Mouse (Mus musculus) mature B cell (primary cell): Measurements from ENCODE around the gene Prkn.

Source experiments
- in situ Hi-C: fragments of 300-500 bp; cut with MboI; formaldehyde crosslinking; loops from 2 replicates; pipeline ENCODE4 v1.14.3; 2019

The Prkn gene

GRCm38 (mm10) chr17:11854571-11854970 is 1014.4 kb downstream of the Prkn start:
- in situ Hi-C loops = no loop called here

DNA sequence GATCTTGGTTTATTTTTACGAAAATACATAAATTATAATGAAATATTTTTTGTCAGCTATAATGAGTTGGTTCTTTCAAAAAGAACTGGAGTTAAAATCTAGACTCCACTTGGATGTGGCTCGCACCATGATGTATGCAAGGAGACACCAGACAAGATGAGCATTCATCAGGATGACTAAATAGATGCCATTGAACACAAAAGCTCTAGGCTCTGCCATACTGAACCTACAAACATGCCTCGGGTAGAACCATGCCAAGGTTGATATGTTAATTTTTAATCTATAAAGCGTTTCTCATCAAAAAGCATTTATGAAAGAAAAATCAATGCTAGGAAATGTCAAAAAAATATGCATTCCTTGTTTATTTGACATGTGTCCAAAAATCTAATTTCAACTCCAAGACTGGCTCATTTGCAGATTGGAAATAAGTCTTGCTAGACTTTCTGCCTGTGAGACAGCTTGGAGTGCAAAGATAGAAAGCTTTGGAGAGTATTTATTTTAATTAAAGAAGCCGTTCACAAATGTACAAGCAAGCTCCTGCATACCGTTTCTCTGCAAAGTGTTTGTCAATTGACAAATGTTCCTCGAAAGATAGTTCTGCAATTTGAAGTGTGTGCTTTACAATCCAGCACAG is 1018.7 kb downstream of the Prkn start:
- in situ Hi-C loops = no loop called here

DNA sequence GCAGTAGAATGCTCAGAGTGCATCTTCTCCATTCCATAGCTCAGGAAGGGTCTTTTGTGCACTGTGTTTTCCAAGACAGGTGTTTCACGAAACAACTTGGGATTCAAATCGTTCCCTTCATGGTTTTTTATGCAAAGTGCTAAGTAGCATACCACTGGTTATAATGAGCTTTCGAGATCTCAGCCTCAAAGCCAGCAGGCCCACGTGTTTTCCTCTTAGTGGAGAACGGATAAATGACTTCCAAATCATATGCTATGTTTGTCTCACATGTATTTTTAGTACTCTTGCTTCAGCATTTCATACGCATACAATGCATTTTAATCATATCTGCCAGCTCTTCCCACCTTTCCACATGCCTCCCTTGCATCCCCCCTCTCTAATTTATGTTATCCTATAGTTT is 1021.0 kb downstream of the Prkn start:
- in situ Hi-C loops = no loop called here

- in situ Hi-C loops = no loop called here
Observed at GRCm38 (mm10) chr17:11862360-11862759, 1022.2 kb downstream of the Prkn start.

DNA sequence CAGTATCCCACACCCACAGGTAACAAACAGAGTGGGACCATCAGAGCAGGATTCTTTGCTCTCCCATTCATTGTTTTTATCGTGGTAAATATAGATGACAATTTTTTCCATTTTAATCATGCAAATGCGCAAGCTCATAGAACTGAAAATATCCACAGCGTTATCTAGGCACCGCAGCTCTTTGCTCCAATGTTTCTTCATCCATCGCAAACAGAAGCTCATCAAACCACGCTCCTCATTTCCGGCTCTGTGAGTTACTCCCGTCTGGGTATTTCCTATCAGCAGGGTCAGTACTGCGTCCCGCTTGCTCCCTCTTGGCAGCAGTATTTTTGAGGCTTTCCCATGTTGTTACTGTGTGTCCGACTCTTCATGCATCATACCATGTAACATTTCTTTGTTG is 1022.8 kb downstream of the Prkn start:
- in situ Hi-C loops = no loop called here

GRCm38 (mm10) chr17:11866231-11866630 is 1026.0 kb downstream of the Prkn start:
- in situ Hi-C loops = no loop called here

DNA sequence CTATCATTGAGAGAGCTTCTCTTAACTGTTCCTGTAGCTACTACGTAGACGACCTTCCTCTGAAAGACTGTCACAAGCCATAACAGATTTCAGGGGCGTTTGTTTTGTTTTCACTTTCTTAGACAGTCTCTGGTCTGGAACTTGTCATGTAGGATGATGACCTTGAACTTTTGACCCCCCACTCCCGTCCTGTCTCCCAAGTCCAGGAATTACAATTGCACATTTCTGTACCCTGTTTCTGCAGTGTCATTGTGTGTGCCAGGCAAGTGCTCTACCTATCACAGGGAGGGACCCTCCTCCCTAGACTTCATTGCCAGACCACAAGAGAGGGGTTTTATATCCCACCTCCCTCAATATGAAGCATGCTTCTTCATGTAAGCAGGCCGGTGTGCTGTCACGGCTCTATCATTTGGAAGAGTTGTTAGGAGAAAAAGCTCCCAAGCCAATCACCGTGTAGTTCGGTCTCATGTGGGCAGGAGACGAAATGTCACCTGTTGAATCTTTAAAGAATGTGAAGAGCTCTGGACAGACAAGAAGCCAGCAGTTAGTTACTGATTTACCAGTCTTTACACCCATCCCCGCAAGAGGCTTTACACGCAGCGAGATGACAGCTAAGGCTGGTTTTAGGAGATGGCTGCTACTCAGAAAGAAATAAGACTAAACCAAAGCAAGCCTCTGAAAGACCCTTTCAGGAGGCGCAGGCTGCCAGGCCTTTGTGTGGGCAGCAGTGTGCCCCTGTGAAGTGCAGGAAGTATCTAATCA is 1027.3 kb downstream of the Prkn start:
- in situ Hi-C loops = no loop called here

- in situ Hi-C loops = no loop called here
Observed at GRCm38 (mm10) chr17:11870546-11870945, 1030.4 kb downstream of the Prkn start.

DNA sequence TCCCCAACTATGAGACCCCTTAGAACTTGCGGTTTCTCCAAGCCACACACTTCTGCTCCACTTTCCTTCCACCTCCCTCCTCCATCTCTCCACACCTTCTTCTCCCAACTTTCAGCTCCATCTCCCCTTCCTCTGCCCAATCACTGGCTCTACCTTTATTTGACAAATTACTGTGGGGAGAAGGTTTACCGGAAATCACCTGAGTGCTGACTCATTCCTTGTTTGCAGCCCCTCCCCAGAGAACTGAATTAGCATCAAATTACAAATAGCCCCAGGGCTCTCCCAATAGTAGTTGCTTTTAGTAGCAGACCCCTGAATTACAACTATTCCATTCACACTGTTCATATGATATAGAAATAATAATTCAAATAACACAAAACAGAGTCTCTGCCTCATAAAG is 1036.1 kb downstream of the Prkn start:
- in situ Hi-C loops = no loop called here

DNA sequence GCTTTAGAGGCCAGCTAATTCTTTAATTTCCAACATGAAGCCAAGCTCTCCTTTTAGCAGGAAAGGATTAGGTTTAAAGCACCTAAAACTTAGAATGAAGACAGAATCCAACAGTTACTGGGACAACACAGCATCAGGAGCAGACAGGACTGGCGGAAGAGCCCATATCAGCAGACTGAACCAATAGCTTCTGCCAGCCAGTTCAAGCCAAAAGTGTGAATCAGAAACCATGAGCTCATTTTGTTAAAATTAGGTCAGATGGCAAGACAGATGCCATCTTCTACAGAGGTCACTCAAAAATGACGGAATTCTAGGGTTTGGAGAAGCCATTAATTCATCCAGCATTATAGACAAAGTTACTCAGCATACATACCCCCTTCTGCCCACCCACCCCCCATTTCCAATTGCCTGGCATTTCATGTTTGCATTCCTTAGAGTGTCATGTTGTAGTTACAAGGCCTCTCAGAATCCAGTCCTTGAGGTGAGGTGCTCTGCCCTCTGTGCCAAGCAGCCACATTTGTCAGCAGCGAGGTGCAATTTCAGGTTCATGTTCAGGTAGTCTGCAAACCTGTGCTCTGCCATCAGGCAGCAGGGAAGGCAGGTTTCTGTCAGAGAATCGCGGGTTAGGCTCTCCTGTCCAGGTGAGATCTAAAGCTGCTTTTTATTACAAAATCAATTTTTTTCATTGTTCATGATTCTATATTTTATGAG is 1041.1 kb downstream of the Prkn start:
- in situ Hi-C loops = no loop called here

DNA sequence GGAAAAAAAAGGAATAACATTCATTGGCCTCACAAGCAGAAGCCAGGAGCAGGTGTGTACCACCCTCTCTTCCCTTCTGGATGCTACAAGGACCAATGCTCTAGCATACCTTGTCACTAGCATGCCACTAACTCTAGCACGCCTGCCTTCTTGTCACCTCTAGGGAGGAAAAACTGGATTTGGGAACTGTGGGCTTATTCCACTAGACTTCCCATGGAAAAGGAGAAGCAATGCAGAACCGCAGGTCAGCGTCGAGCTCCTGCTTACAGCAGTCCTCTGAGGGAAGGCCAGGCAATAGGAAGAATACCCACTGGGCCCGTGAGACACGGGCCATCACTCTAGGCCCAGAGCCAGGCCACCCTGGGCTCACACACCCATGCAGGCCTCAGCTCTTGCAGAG is 1045.4 kb downstream of the Prkn start:
- in situ Hi-C loops = no loop called here

- in situ Hi-C loops = no loop called here
Observed at GRCm38 (mm10) chr17:11886963-11887362, 1046.8 kb downstream of the Prkn start.

GRCm38 (mm10) chr17:11887591-11888205 is 1047.5 kb downstream of the Prkn start:
- in situ Hi-C loops = no loop called here

GRCm38 (mm10) chr17:11888806-11889205 is 1048.6 kb downstream of the Prkn start:
- in situ Hi-C loops = no loop called here

- in situ Hi-C loops = no loop called here
Observed at GRCm38 (mm10) chr17:11900300-11900699, 1060.1 kb downstream of the Prkn start.

- in situ Hi-C loops = no loop called here
Observed at GRCm38 (mm10) chr17:11901731-11902130, 1061.5 kb downstream of the Prkn start.

DNA sequence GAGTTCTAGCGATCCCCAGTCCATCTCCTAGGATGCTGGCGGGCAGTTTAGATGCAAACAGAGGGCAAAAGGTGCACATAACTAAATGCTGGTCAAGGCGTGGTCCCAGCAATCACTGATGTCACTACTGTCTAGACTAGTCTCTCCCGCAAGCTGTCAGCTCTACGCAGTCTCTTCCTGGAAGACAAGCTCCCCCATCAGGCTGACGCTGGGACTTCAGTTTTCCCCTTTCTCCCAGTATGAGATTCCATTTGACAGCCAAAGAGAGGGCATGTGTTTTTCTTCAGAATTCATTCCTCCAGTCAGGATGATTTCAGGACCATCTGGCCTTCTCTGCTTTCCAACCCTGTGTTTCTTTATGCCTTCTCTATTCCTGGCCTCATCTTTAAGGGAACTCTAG is 1062.8 kb downstream of the Prkn start:
- in situ Hi-C loops = no loop called here

- in situ Hi-C loops = no loop called here
Observed at GRCm38 (mm10) chr17:11910668-11911398, 1070.6 kb downstream of the Prkn start.

GRCm38 (mm10) chr17:11912136-11912535 is 1072.0 kb downstream of the Prkn start:
- in situ Hi-C loops = no loop called here

- in situ Hi-C loops = no loop called here
Observed at GRCm38 (mm10) chr17:11912872-11913365, 1072.7 kb downstream of the Prkn start.

DNA sequence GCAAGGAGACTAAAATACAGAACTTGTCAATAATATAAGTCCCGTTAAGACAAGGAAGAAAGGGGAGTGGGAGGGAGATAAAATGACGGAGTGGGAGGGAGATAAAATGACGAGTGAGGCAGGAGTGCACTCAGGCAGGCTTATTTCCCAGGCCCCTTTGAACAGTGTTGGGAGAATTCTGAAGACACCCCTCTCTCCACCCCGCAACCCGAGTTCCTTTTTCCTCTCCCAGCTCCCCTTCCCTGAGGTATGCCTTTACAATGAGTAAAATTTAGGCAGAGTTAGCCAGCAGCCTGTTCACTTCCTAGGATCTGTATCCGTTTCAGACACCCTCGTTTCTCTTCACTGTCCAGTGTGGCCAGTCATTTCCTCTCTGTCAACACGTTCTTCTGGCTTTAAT is 1073.4 kb downstream of the Prkn start:
- in situ Hi-C loops = no loop called here

GRCm38 (mm10) chr17:11914451-11914850 is 1074.3 kb downstream of the Prkn start:
- in situ Hi-C loops = no loop called here
